ENCODE assay signal across 8 mouse cellular contexts in genomic region chr16:41532661-41533551, GRCm38 (mm10).
DNase-seq lines count a peak whose midpoint lies in the region; ATAC-seq lines count a peak whose summit lies in the region.

No protein-coding gene starts in this region.

- H3K4me2 ChIP-seq in heart, embryonic 11.5 days = peak overlapping the region; percentile 96
- H3K4me2 ChIP-seq in midbrain, embryonic 12.5 days (replicated peaks) = peak overlapping the region; percentile 70

- peak; percentile 49 for ATAC-seq in heart, embryonic 11.5 days (replicated peaks; ENCODE audit: insufficient number of reproducible peaks, low FRiP score, low TSS enrichment)
- ATAC-seq in midbrain, embryonic 12.5 days (ENCODE audit: low FRiP score, low read depth) = peak; percentile 98
- no peak for ATAC-seq in megakaryocyte-erythroid progenitor cell, adult 5-6 weeks (replicated peaks; ENCODE audit: low FRiP score, low TSS enrichment, poor library complexity, severe bottlenecking)

- H3K27ac ChIP-seq in heart, embryonic 11.5 days (ENCODE audit: low read depth, low read length) = no peak overlapping the region
- H3K27ac ChIP-seq in midbrain, embryonic 12.5 days (replicated peaks) = peak overlapping the region; percentile 92

- 1% methylated on average over 38 of the region's 38 CpGs for WGBS in heart, embryonic 11.5 days (ENCODE audit: insufficient replicate concordance)
- WGBS in midbrain, embryonic 12.5 days = 1% methylated on average over 38 of the region's 38 CpGs

- 0 out of 2 replicates have a peak, but pooled peaks cover 3% of the 10 kb centered on the region for H3K27me3 ChIP-seq in heart, embryonic 11.5 days (ENCODE audit: control insufficient read depth, insufficient read depth, low read length)
- H3K27me3 ChIP-seq in midbrain, embryonic 12.5 days = no peaks in the 10 kb centered on the region

- peak overlapping the region; percentile 62; the same call in 1 of the 2 replicates for H3K9ac ChIP-seq in heart, embryonic 11.5 days (ENCODE audit: low read depth, low read length)
- H3K9ac ChIP-seq in midbrain, embryonic 12.5 days (replicated peaks) = peak overlapping the region; percentile 68

- DNase-seq in ovary, postnatal 36 days (ENCODE audit: low spot score) = peak; percentile 19
- no peak for DNase-seq in ovary, adult 18-20 months (ENCODE audit: low spot score)
- DNase-seq in embryo, embryonic 10.5 days (ENCODE audit: low spot score) = peak; percentile 91
- peak; percentile 36 to 38 for DNase-seq in layer of hippocampus, postnatal 25 days (ENCODE audit: extremely low spot score in 1 of 2, low spot score in 1 of 2)
- peak; percentile 45 for DNase-seq in testis, postnatal 10 days (ENCODE audit: low spot score)

- no peaks in the 10 kb centered on the region for H3K9me3 ChIP-seq in heart, embryonic 11.5 days (replicated peaks; ENCODE audit: control insufficient read depth, low read length)
- H3K9me3 ChIP-seq in midbrain, embryonic 12.5 days = no peaks in the 10 kb centered on the region

- H3K4me1 ChIP-seq in heart, embryonic 11.5 days (ENCODE audit: control insufficient read depth, insufficient read depth, low read length) = peaks cover 3% of the 10 kb centered on the region; the same call in 1 of the 2 replicates
- H3K4me1 ChIP-seq in midbrain, embryonic 12.5 days = peaks cover 30% of the 10 kb centered on the region

- H3K36me3 ChIP-seq in heart, embryonic 11.5 days (ENCODE audit: control insufficient read depth, insufficient read depth, low read length) = no peaks in the 10 kb centered on the region
- H3K36me3 ChIP-seq in midbrain, embryonic 12.5 days = no peaks in the 10 kb centered on the region

- H3K4me3 ChIP-seq in heart, embryonic 11.5 days (ENCODE audit: low read depth, low read length) = peak overlapping the region; percentile 62
- peak overlapping the region; percentile 73 for H3K4me3 ChIP-seq in midbrain, embryonic 12.5 days
